Mouse (Mus musculus) T-cell, adult 2 months (primary cell): ENCODE results near the gene Stim2.

Experiments
- DNase-seq: peaks from one replicate; pipeline ENCODE4 v3.0.0; 2022; ENCODE audit warnings: low spot score

Stim2 gene

DNA sequence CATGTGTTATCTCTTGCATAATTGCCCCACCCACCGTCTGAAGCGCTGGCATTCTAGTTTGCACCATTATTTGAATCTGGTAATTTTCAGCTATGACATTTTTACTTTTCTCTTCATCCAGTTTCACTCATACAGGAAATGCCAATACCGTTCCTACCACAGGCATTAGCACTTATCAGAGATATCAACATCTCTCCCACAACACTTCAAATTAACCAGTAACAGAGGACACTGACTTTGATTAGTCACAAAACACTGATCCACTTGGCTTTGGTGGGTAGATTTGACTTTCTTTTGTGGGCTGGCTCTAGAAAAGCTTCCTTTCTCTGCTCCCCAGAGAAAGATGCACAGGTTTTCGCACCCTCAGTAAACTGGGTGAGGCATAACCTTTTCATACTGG lies 3.7 kb upstream of the Stim2 start:
- peak; percentile 34 for DNase-seq

GRCm38 (mm10) chr5:53995316-53995715 lies 3.0 kb upstream of the Stim2 start:
- peak; percentile 95 for DNase-seq

DNA sequence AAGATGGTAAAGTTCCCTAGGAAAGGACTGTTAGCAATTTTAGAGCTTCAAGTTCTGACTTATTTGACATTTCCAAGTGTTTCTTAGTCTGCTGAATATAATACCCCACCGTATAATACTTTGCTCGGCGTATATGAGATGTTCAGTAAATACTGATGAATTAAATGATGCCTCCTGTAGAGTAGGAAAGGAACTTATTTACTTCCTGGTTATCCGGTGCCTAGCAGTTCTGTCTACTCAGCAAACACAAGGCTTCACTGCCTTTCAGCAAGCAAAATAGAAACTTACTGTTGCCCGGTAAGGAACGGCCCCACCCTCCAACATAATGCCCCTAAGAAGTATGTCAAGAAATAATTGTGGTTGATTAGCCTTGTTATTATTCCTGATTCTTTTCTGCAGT lies 1.5 kb upstream of the Stim2 start:
- DNase-seq, result no peak

DNA sequence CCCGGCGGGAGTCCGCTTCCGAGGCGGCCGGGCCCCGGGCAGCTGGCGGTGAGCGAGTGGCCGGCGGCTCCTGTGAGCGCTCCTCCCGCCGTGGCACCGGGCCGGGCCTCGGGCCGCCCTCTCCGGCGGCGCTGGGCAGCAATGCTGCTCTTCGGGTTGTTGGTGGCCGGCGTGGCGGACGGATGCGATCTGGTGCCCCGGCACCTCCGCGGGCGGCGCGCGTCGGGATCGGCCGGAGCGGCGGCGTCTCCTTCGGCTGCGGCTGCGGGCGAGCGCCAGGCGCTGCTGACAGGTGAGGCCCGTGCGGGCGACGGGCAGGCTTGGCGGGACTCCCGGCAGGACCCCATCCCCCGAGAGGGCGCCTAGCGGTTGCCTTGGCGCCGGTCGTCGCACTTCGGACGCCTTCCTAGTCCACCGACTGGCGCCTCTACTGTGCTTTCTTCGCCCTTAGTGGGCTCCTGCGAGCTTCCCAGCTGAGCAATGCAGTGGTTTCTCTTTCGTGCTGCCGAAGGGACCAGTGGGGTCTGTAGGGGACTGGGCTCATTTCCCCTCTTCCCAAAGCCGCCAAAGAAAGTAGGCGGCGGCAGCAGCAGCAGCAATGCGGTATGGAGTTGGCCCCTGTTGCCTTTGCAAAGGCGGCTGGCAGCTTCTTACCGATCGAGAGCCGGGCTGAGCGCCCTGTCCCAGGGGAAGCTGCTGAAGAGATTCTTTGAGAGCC lies 603 bp downstream of the Stim2 start:
- peak; percentile 57 for DNase-seq

- DNase-seq, result no peak
Measured at GRCm38 (mm10) chr5:53999461-53999770, 1.1 kb downstream of the Stim2 start.

DNA sequence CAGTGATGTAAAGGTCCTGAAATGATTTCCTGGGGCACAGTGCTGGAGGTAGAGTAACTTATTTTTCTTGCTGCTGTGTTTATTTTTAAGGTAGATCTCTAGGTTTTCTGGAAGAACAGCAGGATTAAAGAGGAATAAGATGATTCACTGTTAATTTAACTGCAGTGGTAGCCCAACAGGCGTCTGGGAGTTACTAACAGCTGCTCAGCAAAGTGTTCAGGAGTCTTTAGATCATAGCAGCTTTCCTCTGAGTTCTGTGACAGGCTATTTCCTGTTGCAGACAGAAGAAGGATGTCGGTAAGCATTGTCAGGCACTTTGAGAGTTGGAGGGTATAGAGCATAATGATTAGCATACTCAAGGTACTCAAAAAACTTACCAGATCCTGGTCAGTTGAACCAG lies 1.5 kb downstream of the Stim2 start:
- DNase-seq, result peak; percentile 42

- DNase-seq, result no peak
Measured at GRCm38 (mm10) chr5:54001021-54001420, 2.7 kb downstream of the Stim2 start.

DNA sequence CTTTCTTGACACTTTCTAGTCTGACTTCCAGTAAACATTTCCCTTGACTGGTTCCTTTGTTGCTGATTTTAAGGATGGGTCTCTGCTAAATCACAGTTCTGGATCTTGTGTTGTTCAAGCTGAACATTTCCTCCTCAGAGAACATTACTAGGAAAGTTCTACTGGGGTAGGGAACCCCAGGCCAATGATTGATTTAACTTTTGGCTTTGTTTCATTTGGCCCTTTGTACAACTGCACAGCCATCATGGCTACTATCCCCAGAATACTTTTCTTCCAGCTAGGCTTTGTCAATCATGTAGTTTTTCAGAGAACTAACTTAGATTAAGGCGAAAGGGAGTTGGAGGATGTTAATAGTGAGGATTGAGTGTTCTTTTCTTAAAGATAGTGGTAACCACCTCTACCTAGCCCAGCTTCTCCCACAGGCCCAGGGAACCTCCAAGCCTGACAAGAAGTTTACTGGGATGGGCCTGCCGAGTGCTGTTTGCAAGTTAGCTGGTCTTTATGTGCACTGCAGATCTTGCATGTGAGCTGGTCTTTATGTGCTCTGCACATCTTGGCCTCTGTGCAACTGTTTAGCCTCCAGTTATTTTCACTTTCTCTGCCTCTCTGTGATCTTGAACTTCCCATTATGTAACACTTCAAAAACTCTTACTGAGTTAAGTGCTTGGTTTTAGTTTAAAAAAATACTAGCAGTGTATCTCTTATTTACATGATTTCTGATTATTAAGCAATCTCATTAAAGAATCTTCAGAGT lies 7.0 kb downstream of the Stim2 start:
- no peak for DNase-seq

GRCm38 (mm10) chr5:54005865-54006225 lies 7.5 kb downstream of the Stim2 start:
- no peak for DNase-seq

GRCm38 (mm10) chr5:54006845-54007244 lies 8.5 kb downstream of the Stim2 start:
- no peak for DNase-seq

GRCm38 (mm10) chr5:54007617-54008016 lies 9.3 kb downstream of the Stim2 start:
- no peak for DNase-seq

DNA sequence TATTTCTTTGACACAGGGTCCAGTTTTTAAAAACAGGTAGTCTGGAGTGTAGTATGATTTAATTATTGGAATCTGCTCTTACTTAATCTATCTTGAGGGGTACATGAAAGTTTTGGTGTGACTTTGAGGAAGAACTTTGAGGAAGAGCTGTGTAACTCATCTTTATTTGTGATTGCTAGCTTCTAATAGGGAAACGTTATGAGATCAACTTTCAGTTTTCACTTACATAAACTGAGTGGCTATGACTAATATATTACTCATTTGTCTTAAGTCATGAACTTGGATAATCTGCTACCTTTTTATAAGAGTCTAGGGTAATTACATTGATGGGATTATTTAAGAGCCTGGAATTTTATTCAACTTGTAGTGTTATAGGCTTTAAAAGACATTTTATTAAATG lies 15.0 kb downstream of the Stim2 start:
- DNase-seq, result no peak

DNA sequence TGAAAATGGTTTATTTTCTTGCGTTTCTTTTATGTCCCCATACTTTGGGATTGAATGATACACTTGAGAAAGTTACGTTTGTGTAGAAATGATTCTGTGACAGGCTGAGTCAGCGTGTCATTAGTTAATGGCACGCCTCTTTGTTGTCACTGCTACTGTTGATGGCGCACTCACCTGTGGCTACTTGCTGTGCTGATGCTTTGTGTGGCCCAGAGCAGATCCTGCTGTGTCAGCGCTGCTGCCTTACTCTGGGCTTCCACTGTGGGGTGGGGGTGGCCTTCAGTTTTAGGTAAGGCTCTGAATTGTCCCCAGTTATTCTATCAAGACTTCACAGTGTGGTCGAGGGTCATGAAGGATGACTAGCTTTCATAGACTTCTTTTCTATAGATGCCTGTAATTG lies 18.8 kb downstream of the Stim2 start:
- no peak for DNase-seq

GRCm38 (mm10) chr5:54018856-54019255 lies 20.6 kb downstream of the Stim2 start:
- DNase-seq, result no peak

- DNase-seq, result peak; percentile 14
Measured at GRCm38 (mm10) chr5:54019546-54019945, 21.2 kb downstream of the Stim2 start.

GRCm38 (mm10) chr5:54024610-54025009 lies 26.3 kb downstream of the Stim2 start:
- no peak for DNase-seq

- peak; percentile 11 for DNase-seq
Measured at GRCm38 (mm10) chr5:54025630-54026029, 27.3 kb downstream of the Stim2 start.

DNA sequence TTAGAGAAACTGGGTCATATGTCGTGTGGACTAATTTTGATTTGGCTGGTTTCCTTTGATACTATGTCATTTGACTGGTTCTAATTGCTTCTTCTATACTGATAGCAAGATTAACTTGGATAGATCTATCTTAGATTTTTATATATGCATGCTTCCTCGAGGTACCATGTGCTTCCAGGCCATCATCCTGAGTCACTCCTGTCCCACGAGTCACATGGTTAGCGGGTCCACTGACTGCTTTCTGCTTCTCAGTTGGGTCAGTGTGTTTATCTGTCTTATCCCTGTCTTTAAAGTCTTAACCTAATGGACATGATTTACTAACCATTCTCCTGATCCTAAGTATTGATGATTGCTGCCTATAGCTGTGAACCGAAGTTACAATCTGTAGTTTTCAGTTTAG lies 34.9 kb downstream of the Stim2 start:
- DNase-seq, result no peak

DNA sequence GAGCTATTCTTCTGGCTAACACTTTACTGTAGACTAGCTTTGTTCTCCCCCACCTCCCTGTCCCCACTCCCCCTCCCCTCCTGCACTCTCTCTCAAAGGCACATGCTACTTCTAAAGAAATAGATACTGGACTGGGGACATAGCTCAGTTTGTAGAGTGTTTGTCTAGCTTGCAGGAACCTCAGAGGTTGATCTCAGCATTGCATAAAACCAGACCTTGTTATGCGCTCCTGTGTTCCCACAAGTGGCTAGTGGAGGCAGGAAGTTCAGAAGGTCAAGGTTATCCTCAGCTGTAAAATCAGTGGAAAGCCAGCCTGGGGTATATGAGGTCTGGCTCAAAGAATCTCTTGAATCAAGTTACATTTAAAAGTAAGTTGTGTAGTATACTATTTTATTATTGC lies 36.4 kb downstream of the Stim2 start:
- no peak for DNase-seq

GRCm38 (mm10) chr5:54038615-54039014 lies 40.3 kb downstream of the Stim2 start:
- no peak for DNase-seq

- DNase-seq, result no peak
Measured at GRCm38 (mm10) chr5:54040527-54040926, 42.2 kb downstream of the Stim2 start.

GRCm38 (mm10) chr5:54042013-54042412 lies 43.7 kb downstream of the Stim2 start:
- DNase-seq, result no peak

DNA sequence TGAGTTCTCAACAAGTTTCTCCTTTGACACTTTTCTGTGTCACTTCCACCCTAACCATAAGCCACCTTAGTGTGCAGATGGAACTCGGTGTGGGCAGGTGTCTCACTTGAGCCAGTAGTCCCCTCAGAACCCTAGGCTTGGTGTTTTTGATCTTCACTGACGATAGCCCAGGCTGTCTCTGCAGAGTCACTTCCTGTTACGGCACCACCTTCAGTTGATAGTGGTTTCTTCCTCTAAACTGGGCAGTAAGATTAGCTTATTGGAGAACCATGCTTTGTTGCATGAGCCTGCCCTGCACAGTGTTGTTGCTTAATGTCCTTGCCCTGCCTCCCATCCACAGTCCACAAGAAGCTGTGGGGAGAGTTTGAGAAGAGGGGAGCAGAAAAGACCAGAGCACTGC lies 47.2 kb downstream of the Stim2 start:
- DNase-seq, result peak; percentile 56

DNA sequence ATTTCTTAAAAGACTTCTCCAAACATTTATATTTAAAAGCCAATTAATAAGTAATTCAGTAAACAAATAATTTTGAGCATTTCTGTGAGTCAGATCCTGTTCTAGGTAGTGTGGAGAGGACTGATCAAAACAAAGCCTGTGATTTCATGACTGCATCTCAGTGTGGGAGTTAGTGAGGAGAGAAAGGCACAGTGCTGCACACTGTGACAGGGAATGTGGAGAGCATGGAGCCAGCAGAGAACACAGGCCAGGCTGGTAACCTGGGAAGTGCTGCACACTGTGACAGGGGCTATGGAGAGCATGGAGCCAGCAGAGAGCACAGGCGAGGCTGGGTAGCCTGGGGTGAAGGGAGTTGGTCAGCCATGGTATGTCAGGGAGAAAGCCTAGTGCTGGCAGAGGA lies 48.1 kb downstream of the Stim2 start:
- no peak for DNase-seq
